Mouse (Mus musculus) embryo, embryonic 9.5 days (tissue): ENCODE data around the gene Fbxl17.

Source experiments
- DNase-seq: peaks from one replicate; pipeline ENCODE4 v3.0.0-alpha.2; 2017; ENCODE audit errors: extremely low spot score

The Fbxl17 gene

DNA sequence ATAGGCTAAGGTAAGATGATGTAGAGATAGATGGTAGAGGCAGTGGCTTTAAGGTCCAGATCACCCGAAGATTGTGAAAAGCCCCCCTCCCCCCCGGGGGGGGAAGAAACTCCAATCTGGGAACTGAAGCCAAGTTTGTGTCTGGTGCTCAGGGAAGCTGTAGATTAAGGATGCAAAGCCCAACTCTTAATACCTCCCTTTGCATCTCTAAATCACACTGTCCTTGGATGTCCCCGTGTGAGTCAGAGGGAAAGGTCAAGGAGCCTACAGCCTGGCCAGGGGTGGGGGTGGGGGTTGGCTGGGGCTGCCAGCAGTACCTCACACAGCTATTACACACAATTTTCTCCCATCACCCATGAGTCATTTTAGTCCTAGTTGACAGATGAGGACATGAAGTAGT lies 453.4 kb downstream of the Fbxl17 start:
- DNase-seq, result no peak

DNA sequence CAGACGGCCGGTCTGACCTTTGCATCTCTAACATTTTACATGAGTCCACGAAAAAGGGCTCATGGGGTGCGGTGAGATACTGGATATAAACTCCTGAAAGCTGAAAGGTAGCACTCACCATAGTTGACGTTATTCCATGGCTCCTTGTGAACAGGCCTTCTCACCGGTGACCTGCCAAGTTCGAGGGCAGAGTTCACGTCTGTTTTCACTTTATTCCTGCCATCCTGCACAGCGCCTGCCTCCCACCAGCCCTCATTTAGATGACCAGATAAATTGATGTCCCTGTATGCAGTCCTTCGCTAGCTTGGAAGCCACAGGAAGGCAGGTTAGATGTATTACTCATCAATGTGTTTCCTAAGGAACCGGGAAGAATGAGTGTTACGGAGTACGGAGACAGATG lies 454.5 kb downstream of the Fbxl17 start:
- DNase-seq, result peak; percentile 28

DNA sequence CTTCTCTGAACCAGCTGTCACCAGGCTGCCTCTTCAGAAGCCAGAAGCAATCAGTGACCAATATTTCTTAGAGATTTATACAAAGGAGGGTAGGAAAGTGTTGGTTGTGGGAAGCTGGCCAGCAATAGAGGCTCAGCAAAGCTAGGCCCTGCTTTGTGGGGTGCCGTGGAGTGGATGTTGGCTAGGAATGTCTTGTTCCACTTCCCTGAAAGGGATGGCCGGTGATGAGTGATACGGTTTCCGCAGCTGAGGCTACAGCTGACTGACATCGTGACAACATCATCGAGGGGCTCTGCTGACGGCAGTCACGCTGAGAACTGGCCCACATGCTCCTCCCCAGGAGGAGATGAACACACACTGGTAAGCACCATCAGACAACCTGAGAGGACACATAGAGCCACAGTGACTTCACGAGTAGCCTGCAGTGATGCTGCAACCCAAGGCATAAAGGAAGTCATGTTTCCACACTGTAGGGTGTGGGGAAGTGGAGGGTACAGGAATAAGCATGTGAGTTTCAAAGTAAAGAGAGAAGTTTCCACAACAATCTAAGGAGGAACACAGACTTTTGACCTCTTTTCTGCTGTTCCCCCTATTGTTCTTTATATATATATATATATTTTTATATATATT lies 456.7 kb downstream of the Fbxl17 start:
- no peak for DNase-seq

DNA sequence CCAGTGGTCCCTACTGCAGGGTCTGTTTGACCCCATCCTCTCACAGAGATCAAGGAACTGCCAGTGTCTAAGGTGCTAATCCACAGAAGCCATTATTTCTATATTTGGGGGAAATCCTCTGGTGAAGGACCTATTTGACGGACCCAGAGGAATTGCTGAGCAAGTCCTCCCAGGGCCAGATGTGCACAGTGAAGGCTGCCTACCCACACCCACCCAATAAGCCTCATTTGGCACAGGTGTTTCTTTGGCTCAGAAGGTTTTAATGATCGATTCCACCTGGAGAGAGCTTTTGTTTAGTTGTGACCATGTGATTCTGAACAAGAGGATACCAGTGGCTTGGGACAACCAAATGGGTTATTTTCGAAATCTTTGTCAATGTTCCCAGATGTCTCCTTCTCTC lies 462.3 kb downstream of the Fbxl17 start:
- no peak for DNase-seq

DNA sequence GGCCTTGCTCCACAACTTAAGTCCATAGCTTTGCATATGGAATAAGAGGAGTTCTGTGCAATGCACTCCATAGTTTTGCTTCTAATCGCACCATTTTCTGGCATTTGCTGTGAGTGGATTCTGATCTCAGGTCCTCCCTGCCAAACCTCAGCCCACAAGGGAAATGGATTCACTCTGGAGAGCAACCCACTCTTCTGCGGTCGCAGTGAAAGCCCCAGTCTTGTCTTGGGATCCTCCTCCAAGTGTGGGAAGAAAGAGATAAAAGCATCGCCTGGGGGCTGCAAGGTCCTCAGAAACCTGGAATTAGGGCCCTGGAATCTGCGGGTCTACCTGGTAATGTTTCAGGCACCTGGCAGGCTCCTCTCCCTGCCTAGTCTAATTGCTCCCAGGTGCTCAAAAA lies 466.7 kb downstream of the Fbxl17 start:
- no peak for DNase-seq

DNA sequence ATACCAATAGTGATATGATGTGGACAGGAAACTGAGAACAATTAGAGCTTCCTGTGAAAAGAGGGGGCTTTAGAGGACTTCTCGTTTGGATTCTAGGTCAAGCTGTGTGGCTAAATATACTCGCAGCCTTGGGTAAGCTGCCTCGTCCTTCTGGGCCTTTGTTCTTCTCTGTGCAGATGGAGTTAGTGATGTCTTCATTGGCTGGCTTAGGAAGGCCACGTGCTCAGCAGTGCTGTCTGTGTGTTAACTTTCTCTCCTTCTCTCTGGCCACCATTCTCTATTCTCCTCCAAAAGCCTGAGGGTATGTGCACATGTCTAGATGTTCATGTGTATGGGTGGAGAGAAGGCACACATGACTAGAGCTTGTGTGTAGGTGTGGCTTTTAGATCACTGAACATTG lies 470.7 kb downstream of the Fbxl17 start:
- DNase-seq, result no peak

DNA sequence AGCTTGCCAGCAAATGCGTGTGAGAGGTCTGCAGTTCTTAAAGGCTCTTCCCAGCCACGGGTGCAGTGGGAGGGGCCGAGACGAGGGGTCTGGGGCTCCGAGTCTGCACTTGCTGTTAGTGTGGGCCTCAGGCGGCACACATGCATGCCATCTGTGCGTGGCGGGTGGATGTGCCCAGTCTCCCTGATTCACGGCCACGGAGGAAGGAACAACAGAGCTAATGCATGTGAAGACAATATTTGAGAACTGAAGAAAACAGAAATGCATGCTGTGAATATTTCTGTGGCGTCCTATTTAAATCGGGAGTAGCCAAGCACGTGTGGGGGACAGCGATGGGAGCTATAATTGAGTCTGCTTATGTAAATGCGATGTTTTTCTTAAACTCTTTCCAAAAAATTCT lies 474.6 kb downstream of the Fbxl17 start:
- no peak for DNase-seq

DNA sequence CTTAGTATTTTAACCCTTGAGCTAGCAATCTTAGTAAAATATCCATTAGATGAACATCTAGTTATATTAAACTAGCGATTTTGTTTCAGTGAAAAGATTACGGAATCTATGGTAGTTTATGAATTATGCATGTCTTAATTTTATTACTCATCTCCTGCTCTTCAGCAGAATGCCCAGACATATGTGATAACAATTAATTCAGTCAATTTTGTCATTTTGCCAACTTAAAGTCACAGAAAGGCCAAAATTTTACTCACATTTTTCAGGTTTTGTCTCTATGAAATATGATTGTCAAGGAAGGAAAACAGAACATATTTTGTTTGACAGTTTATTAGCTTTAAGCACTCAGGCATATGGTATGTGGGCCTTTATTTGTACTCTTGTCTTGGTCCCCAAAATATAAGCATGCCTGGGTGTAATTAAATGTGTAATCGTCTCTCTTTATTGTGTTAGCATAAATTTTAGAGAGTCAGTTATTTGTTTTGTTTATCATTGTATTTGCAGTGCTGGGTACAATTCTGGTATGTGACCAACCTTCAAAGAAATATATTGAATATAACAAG lies 482.1 kb downstream of the Fbxl17 start:
- no peak for DNase-seq

DNA sequence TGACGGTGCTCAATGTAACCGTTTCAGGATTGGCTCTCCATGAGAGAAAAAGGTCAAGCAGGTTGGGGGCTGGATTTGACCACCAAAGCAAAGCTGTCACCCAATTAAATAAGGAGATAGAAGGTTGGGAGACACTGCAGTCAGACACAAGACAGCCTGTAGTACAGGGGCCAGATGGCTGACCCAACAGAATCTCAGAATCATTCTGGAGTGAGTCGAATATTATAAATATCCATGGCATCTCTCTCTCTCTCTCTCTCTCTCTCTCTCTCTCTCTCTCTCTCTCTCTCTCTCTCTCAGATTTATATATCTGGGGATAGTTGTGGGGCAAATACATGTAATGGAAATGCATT lies 487.3 kb downstream of the Fbxl17 start:
- DNase-seq, result no peak

DNA sequence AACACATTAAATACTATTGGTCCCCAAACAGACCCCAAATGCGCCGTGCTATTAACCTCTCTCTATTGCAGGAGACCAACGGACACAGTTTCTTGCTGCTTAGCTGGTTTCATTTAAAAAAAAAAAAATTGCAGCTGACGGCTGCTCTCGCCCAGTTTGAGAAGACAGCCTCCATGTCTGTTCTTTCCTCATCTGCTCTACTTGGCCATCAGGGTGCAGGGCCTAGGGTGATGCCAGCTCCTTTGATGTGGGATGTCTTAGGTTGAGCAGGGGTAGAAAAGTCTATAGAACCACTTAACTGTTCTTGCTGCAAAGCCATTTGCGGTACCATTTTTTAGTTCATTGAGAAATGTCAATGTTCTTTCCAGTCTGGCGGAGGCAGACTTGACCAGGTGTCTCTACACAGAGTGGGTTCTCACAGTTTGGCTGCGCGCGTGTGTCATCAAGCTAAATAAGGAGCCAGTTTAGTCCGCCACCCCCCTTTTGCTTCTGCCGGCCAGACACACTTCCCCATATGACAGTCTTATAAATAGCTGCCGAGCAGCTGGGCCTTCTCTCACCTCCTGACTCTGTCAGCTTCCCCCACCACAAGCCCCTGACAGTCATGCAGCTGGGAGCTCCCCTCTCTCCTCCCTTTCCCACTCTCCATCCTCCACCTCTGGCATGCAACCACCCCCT lies 487.8 kb downstream of the Fbxl17 start:
- no peak for DNase-seq

DNA sequence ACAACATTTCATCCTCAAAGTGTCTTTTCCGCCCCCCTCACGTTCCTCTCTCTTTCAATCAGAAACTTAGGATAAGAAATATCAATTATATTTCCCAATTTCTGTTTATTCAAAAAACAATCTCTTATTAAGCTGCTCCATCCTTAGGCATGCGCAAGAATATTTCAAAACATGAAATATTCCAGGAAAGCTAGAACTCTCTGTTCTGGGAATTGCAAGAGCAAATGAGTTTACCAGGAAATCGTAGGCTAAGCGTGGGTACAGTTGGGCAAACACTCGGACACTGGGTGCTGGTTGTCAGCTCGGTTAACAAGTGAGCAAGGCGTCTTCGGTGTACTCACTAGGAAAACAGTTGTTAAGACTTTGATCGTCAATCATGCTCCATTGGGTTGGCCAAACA lies 489.0 kb downstream of the Fbxl17 start:
- DNase-seq, result no peak

DNA sequence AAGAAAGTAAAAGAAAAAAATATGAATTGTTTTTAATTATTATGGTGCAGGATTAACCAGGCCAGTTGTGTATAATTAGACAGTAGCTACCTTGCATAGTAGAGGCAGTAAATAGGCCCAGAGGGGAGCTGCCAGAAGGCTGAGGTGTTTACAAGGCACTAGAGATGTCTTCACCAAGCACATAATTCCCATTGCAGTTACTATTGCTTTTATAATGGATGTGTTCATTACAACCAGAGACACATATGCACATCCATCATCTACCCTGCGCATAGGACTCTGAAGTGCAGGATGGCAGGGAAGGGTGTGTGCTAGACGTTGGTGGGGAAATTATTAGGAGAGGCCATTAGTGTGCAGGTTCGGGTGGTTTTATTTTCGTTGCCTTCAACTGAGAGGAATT lies 491.0 kb downstream of the Fbxl17 start:
- DNase-seq, result no peak

DNA sequence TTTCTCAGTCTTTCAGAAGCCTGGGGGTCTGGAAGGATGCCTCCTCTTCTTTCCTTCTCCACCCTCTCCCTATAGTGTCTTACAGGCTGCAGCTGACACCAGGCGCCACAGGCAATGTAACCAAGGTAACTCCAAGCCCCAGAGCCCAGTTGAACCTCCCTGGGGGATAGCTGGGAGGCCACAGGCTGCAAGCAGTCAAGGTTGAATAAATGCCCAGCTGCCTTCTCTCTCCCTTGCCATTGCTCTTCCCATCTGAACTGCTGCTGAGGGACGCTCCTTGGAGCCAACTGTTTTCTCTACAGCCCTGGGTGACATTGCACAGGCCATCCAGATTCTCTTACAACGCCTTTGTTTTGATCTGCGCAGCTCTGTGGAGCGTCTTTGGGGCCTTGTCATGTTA lies 491.5 kb downstream of the Fbxl17 start:
- no peak for DNase-seq

DNA sequence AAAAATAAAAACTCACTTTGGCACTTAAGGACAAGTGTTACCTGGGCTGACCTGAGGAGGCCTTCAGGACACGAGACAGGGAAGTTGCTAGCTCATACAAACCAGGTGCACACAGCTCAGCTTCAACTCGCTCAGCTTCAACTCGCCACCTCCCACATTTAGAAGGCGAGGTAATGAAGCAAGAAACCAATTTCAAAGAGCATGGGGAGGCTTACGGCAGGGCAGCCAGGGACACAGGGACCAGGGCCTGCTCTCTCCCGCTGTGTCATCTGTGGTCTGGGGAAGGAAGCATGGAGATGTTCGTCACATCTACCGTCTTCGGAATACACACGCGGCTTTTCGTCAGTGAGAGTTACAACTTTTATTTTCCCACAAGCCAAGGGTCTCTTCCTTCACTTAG lies 491.9 kb downstream of the Fbxl17 start:
- no peak for DNase-seq
